Mouse (Mus musculus) ES-E14 (cell line): ENCODE data around the gene Slc27a1. TPM values are rescaled to one million over a fixed set of nuclear protein-coding genes. Genes with fewer than 3 reads are reported as not detected.

Source experiments
- DNase-seq: peaks from one replicate; pipeline ENCODE4 v3.0.0-alpha.2; 2013; ENCODE audit warnings: low read depth, low spot score
- H3K27ac ChIP-seq: 2 replicates; pipeline ENCODE4 v1.5.1; 2012; ENCODE audit warnings: low read depth, mild to moderate bottlenecking, low read length, moderate library complexity, mixed read lengths; ENCODE audit not compliant: poor library complexity, insufficient read depth, severe bottlenecking
- H3K36me3 ChIP-seq: 2 replicates; pipeline ENCODE4 v1.6.1; 2012; ENCODE audit warnings: mild to moderate bottlenecking, low read length, moderate library complexity, mixed read lengths; ENCODE audit not compliant: control insufficient read depth, poor library complexity, insufficient read depth, severe bottlenecking
- H3K4me1 ChIP-seq, 2 experiments: fragments of 150-350 bp in 1 of 2; sonication (generic) in 1 of 2; 2 replicates each; pipeline ENCODE4 v1.6.1; 2012; ENCODE audit warnings: low read length in 2 of 2, mild to moderate bottlenecking in 1 of 2, mixed read lengths in 1 of 2; ENCODE audit not compliant: control insufficient read depth in 2 of 2, insufficient read depth in 2 of 2, poor library complexity in 1 of 2
- H3K4me3 ChIP-seq, 2 experiments: fragments of 150-350 bp in 1 of 2; sonication (generic) in 1 of 2; 2 replicates each; pipeline ENCODE4 v1.5.1; 2012; ENCODE audit warnings: low read length in 2 of 2, low read depth in 1 of 2, mild to moderate bottlenecking in 1 of 2, mixed read lengths in 1 of 2; ENCODE audit not compliant: insufficient read depth in 1 of 2, poor library complexity in 1 of 2, severe bottlenecking in 1 of 2
- H3K9ac ChIP-seq: 2 replicates; pipeline ENCODE4 v1.6.1; 2012; ENCODE audit warnings: low read depth, mild to moderate bottlenecking, low read length, mixed read lengths; ENCODE audit not compliant: poor library complexity, insufficient read depth, severe bottlenecking
- H3K9me3 ChIP-seq: fragments of 150-350 bp; sonication (generic); 2 replicates; pipeline ENCODE4 v1.6.1; 2012; ENCODE audit warnings: low read depth, mild to moderate bottlenecking, low read length; ENCODE audit not compliant: control insufficient read depth, insufficient read depth
- CHD2 ChIP-seq: IDR thresholded peaks from 2 replicates; pipeline ENCODE4 v1.6.1; 2014; ENCODE audit warnings: mild to moderate bottlenecking, low read depth, low read length, inconsistent platforms
- HCFC1 ChIP-seq: IDR thresholded peaks from 2 replicates; pipeline ENCODE4 v1.6.1; 2012; ENCODE audit warnings: low read length, inconsistent platforms, borderline replicate concordance; ENCODE audit not compliant: insufficient read depth
- MAFK ChIP-seq: IDR thresholded peaks from 2 replicates; pipeline ENCODE4 v1.6.1; 2014; ENCODE audit warnings: mild to moderate bottlenecking, low read depth, low read length, inconsistent platforms; ENCODE audit not compliant: insufficient read depth
- ZC3H11A ChIP-seq: IDR thresholded peaks from 2 replicates; pipeline ENCODE4 v1.6.1; 2012; ENCODE audit warnings: low read depth, mild to moderate bottlenecking, inconsistent platforms, low read length, borderline replicate concordance
- ZNF384 ChIP-seq: IDR thresholded peaks from 2 replicates; pipeline ENCODE4 v1.6.1; 2012; ENCODE audit warnings: low read depth, low read length, inconsistent platforms
- in situ Hi-C, 2 experiments: fragments of 600-800 bp; cut with MboI; formaldehyde crosslinking; loops; one replicate each; pipeline ENCODE4 v1.15.1; 2025; ENCODE audit warnings: low sequenced_read_pairs in 2 of 2, inconsistent platforms in 1 of 2; ENCODE audit not compliant: unreplicated experiment in 2 of 2
- total RNA-seq: library from RNA; depleted of rRNA; stranded (reverse); fragments of 300-350 nt; gene quantifications from 2 replicates; pipeline ENCODE4 v1.2.3, GENCODE M21; 2012

The Slc27a1 gene
- total RNA-seq, 1 experiment, result 24.5 TPM

- Histone ChIP-seq H3K36me3 (peaks cover 4% of the 10 kb centered on the region; the same call in 1 of the 2 replicates), H3K4me3 (peak within 1 kb of the TSS; percentile 82 to 86), H3K27ac (peak within 1 kb of the TSS; percentile 68), H3K9me3 (no peaks in the 10 kb centered on the region), H3K4me1 (peaks cover 0 to 10% of the 10 kb centered on the region in 2 experiments; a peak in 1 of 4 replicates), H3K9ac (peak within 1 kb of the TSS; percentile 90)
- peak; percentile 91 for DNase-seq
- TF ChIP-seq HCFC1, result peak; percentile 66
- no peak for TF ChIP-seq CHD2
- in situ Hi-C loops, result no loop called here
These were observed 23.0 kb downstream of the Slc27a1 start, which contains the start of gene Pgls for GRCm38 (mm10) chr8:71591471-71592373. TSS of gene Pgls (plus strand) at chr8:71592176.

- H3K27ac ChIP-seq, result peak overlapping the region; percentile 68
- TF ChIP-seq ZNF384, result no peak
These were observed 23.9 kb downstream of the Slc27a1 start for GRCm38 (mm10) chr8:71592374-71593170.

GRCm38 (mm10) chr8:71593556-71594323, 25.1 kb downstream of the Slc27a1 start:
- Histone ChIP-seq H3K36me3 (peaks cover 4% of the 10 kb centered on the region; the same call in 1 of the 2 replicates), H3K4me1 (peaks cover 0 to 10% of the 10 kb centered on the region in 2 experiments; a peak in 1 of 4 replicates), H3K4me3 (no peak overlapping the region), H3K27ac (no peak overlapping the region), H3K9ac (no peak overlapping the region), H3K9me3 (no peaks in the 10 kb centered on the region)
- in situ Hi-C loops, result no loop called here
- no peak for DNase-seq
- TF ChIP-seq ZNF384 (no peak), CHD2 (no peak), MAFK (no peak), HCFC1 (no peak), ZC3H11A (no peak)

More at GRCm38 (mm10) chr8:71592374-71593170, 23.9 kb downstream of the Slc27a1 start:
- in situ Hi-C loops, result no loop called here
- Histone ChIP-seq H3K36me3 (peaks cover 4% of the 10 kb centered on the region; the same call in 1 of the 2 replicates), H3K4me1 (peaks cover 0 to 10% of the 10 kb centered on the region in 2 experiments; a peak in 1 of 4 replicates), H3K9me3 (no peaks in the 10 kb centered on the region), H3K4me3 (peak overlapping the region; percentile 82 to 86), H3K9ac (peak overlapping the region; percentile 90)
- no peak for DNase-seq

- no peak overlapping the region for H3K4me3 ChIP-seq
- H3K9ac ChIP-seq, result no peak overlapping the region
- peaks cover 4% of the 10 kb centered on the region; the same call in 1 of the 2 replicates for H3K36me3 ChIP-seq
- no peak for DNase-seq
- peaks cover 0 to 10% of the 10 kb centered on the region in 2 experiments; a peak in 1 of 4 replicates for H3K4me1 ChIP-seq
- H3K27ac ChIP-seq, result no peak overlapping the region
- TF ChIP-seq CHD2 (no peak), ZNF384 (0 out of 2 replicates have a peak, but pooled peaks have one; percentile 39), HCFC1 (no peak), MAFK (peak; percentile 77)
- H3K9me3 ChIP-seq, result no peaks in the 10 kb centered on the region
- in situ Hi-C loops, result no loop called here
These were observed 25.6 kb downstream of the Slc27a1 start for GRCm38 (mm10) chr8:71594324-71594722.
